Mouse (Mus musculus) brain, embryonic 14.5 days (tissue): ENCODE measurements around the gene Zfp780b.
A peak's percentile ranks its signal among the peaks of the same experiment; 100 is the strongest.

Experiments used
- CTCF ChIP-seq: fragments of 200-500 bp; IDR thresholded peaks from 2 replicates; pipeline ENCODE4 v1.5.1; 2012; ENCODE audit warnings: inconsistent platforms, mild to moderate bottlenecking, moderate library complexity, borderline replicate concordance; ENCODE audit not compliant: insufficient read depth, insufficient read length; ENCODE audit errors: extremely low read depth
- POLR2A ChIP-seq: fragments of 200-500 bp; IDR thresholded peaks from 2 replicates; pipeline ENCODE4 v1.6.1; 2012; ENCODE audit warnings: mild to moderate bottlenecking, inconsistent platforms, borderline replicate concordance; ENCODE audit not compliant: poor library complexity, insufficient read depth, insufficient read length, severe bottlenecking; ENCODE audit errors: extremely low read depth

- peak; percentile 8; the same call in 1 of the 2 replicates for TF ChIP-seq POLR2A
- no peak for TF ChIP-seq CTCF
Measured at GRCm38 (mm10) chr7:27928818-27929695, 49.9 kb downstream of the Zfp780b start, which contains the start of gene Zfp974.
